Mouse (Mus musculus) spleen, postnatal 36 days (tissue): Measurements from ENCODE around the gene C2.

Experiments used
- DNase-seq, 2 experiments: peaks; one replicate each; pipeline ENCODE4 v3.0.0; 2022; ENCODE audit warnings: low spot score in 2 of 2, mixed read lengths in 1 of 2

C2 gene

DNA sequence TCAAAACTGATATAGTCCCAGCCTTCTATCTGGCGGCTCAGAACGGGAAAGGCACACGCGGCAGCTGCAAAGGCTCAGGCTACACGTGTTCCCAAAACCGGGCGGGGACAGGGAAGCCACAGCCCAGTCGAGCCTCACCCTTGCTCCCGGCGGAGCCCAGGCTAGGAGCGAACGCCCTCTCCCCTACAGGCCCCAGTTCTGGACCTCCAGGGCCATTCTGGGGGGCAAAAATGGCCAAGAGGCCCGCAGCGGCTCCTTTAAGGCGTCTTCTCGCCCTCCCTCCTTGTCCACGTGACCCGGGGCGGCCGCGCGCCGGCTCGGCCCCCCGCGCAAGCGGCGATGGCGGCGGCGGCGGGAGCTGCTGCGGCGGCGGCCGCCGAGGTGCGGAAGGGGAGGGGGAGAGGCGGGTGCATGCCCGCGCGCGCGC, at the start of gene C2, which contains the start of gene Ehmt2:
C2 (minus strand) TSS at position 106 of the 427 bp plus-strand sequence.
Ehmt2 (plus strand) TSS at position 310 of the 427 bp plus-strand sequence.
- DNase-seq: peak; percentile 75 to 82

DNA sequence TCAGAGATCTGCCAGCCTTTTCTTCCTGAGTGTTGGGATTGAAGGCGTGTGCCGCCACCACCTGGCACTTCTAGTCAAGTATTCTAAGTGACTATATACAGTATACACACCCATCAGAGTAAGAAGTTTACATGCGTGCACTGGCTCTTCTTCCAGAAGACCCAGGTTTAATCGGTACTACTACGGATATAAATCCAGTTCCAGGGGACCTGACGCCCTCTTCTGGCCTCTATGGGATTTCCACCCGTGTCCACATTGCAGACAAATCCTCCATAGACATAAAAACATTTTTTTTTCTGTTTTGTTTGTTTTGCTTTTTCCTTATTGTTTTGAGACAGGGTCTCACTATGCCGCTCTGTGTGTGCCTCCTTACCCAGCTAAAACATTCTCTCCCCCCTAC, 49.5 kb upstream of the C2 start:
- DNase-seq: no peak

DNA sequence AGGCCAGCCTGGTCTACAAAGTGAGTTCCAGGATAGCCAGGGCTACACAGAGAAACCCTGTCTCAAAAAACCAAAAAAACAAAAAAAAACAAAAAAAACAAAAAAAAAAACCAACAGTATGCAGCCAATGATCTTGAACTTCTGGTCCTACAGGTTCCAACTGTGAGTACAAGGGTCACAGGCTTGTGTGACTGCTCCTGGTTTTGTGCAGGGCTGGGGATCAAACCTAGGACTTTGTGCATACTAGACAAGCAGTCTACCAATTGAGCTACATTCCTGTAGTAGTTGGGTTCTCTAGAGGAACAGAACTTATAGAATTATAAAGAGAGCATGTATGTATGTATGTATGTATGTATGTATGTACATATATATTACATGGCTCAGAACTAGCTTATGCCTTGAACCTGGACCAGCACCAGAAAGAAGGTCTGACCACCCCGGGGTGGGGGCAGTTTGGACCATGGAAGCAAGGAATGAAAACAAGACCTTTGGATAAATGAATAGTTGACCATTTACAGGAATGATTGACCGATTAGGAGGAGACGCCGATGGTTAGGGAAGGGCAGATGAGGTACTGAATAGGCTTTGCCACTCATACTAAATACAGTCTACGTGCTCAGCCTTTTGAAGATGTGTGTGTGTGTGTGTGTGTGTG, 48.5 kb upstream of the C2 start:
- DNase-seq: no peak

DNA sequence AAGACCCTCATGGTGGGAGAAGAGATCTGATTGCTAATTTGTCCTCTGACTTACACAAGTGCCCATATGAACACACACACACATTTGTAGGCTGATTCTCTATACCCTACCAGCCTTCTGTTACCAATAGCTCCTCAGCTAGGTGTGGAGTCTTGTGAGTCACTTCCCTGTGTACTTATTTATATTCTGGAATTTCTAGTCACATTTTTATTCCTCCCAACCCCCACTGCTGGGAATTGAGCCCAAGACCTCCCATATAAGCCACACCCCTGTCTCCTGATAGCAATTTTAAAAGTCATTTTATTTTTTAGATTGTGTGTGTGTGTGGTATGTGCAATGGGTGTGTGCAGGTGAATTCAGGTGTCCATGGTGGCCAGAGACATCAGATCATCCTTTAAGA, 46.3 kb upstream of the C2 start:
- no peak for DNase-seq

DNA sequence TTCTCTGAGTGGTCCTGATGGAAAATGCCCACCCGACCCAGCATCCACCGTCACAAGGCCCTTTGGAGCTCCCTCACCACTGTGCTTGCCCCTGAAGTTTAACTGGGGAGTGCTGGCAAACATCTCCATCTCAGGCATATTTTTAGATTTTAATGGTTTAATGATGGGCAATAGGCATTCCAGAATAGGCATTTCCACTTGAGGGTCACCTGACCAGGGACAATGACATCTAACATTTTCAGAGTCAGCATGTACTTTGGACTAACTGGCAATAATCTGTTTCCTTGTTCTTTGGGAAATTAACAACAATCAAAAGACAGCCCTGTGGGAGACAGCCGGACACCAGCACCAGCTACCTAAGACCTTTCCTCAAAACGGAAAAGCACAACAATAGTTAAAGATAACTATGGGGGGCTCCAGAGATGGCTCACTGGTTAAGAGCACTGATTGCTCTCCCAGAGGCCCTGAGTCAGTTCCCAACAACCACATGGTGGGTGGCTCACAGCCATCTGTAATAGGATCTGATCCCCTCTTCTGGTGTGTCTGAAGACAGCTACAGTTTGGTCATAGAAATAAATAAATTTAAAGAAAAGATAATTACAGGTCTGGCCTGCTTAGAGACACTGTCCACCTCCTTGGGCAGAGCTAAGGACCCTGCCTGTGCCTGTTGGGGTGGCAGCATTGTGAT, 45.2 kb upstream of the C2 start:
- DNase-seq: no peak

DNA sequence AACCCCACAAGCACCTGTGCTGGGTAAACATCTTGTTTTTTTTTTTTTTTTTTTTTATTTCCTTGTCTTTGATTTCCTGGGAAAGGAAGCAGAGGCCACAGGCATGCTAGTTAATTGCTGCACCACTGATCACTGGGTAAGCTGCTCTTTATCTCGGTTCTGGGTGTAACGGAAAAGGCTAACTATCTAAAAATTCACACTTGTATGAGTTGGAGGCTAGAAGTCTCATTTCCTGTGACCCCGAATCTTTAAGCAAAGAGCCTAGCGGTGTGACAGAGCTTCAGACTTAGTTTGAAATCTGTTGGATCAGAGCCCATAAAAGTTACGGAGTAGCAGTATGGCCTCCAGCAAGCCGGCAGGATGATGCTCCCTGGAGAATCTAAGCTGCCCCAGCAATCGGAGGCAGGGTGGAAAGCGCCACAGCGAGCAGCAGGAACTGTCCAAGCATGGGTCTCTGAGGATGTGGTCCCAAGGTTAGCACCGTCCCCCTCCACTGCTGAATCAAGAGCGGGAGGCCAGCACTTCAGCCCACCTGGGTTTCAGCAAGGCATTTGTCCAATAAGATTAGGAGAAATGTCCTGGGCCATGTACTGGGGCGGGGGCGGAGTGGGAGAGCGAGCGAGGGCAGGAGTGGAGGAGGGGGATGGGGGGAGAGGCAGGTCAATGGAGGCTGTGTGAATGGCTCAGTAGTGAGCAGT, 43.4 kb upstream of the C2 start:
- DNase-seq: no peak

DNA sequence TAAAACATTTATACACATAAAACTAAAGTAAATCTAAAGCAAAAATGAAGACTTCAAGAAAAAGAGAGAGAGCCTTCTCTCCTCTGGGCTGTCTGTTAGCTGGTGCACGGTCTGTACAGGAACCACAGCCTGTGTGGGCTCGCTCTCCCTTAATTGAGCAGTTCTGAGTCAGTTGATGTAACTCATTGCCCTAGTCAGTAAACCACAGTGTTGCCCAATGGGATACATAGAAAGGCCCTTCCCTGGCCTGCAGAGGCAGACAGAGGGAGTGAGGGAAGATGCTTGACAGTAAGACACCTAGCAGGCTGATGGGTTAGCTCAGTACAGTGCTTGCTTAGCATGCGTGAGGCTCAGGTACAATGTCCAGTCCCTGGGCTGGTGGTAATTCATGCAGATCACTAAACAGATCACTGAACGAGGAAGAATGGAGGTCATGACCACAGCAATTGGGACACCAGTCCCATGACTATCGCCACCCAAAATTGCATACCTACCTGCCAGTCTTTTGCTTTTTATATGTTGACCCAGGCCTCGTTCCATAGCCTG, 40.0 kb upstream of the C2 start:
- no peak for DNase-seq

DNA sequence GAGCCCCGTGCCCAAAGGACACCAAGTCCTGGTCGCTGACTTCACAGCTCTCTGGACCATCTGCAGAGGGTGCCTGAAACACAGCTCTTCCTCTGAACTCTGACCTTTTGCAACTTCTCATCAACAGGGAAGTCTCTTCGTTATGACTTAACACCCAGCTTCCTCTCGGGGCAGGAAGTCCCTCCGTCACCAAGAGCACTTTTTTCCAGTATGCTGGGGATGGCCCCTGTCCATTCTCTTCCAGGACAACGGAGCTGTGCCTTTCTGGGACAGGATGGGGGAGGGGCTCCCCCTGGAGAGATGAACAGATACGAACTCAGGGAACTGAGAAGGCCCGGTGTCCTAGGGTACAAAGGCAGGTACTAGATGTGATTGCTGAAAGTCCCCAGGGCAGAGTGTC, 36.8 kb upstream of the C2 start:
- peak in 1 of 2 experiments; percentile 27 for DNase-seq

DNA sequence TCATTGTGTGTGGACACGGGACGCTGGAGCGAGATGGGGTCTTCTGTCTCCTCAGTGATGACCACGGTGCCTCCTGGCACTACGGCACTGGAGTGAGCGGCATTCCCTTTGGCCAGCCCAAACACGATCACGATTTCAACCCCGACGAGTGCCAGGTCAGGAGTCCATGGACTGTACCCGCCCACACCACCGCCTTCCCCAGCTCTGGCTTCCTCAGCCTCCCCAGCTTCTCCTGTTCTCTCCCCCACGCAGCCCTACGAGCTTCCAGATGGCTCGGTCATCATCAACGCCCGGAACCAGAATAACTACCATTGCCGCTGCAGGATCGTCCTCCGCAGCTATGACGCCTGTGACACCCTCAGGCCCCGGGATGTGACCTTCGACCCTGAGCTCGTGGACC, 36.0 kb upstream of the C2 start:
- no peak for DNase-seq

DNA sequence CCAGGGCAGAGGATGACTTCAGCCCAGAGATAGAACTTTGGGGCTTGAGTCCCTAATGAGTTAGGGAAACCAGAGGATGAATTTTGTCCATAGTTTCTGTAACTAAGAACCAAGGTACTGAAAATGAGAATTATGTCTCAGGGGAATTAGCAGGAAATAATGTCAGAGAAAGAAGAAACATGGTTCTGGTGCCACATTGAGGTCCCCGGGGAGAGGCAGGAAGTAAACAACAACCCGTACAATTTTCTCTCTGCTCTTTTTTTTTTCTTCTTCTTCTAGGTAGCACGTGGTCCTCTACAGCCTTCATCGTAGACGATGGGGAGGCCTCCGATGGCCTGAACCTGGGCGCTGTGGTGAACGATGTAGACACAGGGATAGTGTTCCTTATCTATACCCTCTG, 34.2 kb upstream of the C2 start:
- peak; percentile 60 to 72 for DNase-seq

DNA sequence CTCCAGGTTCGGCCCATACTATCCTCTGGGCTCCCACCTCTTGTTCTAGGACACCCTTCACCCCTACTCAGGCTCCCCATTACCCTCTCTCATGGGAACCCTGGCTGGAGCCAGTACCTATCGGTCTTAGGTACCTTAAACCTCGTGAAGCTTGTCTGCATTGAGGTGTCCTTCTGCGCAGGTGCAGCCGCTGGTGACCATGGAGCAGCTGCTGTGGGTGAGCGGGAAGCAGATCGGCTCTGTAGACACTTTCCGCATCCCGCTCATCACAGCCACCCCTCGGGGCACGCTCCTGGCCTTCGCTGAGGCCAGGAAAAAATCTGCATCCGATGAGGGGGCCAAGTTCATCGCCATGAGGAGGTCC, 33.7 kb upstream of the C2 start:
- DNase-seq: peak; percentile 48 to 52

DNA sequence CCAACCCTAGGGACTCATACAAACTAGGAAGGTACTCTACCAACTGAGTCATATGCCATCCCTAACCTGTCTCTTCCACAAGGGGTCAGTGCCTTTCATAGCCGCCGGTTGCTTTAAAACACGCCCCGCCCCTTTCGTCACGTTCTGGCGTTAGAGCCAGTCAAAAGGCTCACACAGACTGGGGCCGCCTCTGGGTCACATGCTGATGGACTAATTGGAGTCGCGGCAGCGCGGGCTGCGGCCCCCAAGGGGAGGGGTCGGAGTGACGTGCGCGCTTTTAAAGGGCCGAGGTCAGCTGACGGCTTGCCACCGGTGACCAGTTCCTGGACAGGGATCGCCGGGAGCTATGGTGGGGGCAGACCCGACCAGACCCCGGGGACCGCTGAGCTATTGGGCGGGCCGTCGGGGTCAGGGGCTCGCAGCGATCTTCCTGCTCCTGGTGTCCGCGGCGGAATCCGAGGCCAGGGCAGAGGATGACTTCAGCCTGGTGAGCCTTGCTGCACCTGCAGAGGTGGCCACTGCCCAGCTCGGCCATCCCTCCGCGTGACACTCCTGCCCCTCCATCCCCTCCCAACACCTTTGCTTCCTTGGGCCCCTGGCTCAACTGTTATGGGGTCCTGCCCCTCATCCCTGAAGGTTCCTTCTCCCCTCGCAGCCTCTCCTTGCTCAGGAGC, 33.1 kb upstream of the C2 start, which contains the start of gene Neu1:
Neu1 (plus strand) TSS at position 193 of the 674 bp plus-strand sequence.
- DNase-seq: peak; percentile 98

DNA sequence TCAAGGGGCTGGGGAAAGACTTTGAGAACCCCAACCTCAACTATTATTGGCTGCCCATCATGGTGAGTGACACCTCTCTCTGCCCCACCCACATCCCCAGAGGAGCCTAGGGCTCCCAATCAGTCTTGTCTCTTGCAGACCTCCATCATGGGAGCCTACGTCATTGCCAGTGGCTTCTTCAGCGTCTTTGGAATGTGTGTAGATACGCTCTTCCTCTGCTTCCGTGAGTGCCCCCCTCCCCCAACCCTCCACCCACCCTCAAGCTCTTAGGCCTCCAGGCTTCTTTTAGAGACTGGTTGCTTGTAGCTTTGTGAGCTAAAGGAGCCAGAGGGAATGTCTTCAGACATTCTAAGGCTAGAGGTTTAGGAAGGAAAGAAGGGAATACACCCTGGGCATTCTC, 30.8 kb upstream of the C2 start:
- no peak for DNase-seq

DNA sequence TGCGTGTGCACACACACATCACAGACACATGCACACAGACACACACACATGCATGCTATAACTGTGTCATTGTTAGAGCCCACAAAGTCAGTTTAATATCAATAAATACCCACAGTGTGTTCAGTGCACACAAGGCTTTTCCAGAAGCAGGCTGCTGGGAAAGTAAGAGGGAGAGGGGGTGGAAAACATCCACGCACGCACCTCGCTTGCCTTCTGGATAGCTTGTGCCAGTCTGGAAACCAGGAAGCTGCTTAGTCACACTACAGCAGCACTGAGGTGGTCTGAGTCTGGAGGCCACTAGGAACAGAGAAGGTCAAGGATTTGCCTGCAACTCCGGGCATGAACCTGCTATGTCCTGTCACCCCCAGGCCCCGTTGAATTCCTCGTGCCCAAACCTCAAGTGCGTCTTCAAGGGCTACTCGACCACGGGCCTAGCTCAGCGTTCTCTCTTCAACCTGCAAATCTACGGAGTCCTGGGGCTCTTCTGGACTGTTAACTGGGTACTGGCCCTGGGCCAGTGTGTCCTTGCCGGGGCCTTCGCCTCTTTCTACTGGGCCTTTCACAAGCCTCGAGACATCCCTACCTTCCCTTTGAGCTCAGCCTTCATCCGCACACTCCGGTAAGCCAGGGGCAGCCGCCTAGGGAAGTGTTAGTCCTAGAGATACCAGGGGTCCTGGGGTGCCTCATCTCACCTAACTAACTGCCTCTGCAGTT, 29.4 kb upstream of the C2 start:
- no peak for DNase-seq

DNA sequence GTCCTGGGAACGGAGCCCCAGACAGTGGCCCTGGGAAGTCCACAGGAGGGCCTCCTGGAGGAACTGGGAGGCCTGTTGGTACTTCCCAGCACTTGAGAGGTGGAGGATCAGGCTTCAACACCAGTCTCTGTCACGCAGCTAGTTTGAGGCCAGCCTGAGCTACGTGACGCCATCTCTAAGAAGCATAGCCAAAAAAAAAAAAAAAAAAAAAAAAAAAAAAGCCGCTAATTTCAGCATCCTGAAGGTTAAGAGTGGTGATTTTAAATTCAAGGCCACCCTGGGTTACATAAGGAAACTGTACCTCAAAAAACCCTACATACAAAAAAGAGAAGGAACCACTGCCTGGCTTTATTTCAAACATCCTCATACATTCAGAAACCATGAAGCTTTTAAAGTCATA, 26.2 kb upstream of the C2 start:
- DNase-seq: no peak

DNA sequence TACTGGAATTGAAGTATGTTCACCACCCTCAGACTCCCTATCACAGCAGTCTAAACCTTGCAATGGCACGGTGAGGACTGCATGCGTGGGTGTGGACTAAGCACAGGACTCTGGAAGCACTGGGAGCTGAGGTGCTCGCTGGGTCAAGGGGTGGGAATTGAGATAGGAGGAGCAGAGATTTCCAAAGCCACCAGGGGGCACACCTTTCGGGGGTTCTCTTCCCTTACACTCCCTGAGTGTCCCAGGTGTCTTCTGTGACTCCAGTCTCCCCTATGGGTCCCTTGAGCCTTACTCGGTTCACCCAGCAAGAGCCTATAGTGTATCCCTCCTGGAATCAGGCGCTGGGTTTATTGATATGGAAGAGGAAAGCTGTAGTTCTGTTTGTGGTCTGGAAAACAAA, 24.9 kb upstream of the C2 start:
- DNase-seq: no peak

DNA sequence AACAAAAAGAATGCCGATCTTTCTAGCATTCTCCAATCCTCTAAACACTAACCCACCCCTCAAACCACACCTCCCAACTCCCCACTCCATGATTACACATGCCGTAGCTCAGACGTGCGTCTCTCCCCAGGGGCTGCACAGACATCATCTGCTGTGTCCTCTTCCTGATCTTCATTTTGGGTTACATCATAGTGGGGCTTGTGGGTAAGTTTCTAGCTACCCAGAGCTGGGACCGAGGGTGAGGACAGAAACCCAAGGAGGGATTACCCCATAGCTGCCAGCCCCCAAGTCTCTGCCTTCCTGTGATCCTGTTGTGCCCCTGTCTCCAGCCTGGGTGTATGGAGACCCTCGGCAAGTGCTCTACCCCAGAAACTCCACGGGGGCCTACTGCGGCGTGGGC, 19.1 kb upstream of the C2 start:
- DNase-seq: no peak

DNA sequence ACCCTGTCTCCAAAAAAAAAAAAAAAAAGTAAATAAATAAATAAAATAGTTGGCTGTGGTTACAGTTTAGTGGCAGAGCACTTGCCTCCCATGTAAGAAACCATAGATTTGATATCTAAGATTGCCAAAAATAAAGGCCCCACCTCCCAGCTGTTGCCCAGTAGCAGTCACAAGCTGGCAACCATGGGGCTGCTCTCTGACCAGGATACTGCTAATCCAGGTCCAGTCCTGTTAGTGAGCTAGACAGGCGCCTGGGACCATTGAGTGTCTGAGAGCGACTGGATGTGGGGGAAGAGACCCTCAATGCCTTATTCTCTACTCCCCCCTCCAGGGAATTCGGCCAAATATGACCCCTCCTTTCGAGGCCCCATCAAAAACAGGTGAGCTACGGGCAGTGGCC, 18.3 kb upstream of the C2 start:
- DNase-seq: no peak

DNA sequence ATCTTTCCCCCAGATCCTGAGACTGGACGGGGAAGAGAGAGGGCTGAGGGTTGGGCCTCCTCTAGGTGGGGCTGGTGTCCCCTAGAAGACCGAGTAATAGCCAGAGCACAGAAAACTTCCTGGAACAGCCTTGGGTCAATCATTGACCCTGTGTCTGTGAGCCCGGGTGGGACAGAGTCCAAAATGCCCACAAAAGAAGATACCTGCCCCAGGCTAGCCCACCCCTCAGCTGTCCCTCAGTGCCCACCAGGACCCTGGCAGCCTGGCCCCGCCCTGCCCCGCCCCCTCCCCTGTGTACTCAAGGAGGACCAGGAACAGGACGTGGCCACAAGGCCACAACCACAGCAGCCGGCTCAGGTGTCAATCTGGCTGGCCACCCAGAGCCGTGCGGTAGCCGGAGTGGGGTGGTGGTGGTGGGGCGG, 17.4 kb upstream of the C2 start:
- no peak for DNase-seq

DNA sequence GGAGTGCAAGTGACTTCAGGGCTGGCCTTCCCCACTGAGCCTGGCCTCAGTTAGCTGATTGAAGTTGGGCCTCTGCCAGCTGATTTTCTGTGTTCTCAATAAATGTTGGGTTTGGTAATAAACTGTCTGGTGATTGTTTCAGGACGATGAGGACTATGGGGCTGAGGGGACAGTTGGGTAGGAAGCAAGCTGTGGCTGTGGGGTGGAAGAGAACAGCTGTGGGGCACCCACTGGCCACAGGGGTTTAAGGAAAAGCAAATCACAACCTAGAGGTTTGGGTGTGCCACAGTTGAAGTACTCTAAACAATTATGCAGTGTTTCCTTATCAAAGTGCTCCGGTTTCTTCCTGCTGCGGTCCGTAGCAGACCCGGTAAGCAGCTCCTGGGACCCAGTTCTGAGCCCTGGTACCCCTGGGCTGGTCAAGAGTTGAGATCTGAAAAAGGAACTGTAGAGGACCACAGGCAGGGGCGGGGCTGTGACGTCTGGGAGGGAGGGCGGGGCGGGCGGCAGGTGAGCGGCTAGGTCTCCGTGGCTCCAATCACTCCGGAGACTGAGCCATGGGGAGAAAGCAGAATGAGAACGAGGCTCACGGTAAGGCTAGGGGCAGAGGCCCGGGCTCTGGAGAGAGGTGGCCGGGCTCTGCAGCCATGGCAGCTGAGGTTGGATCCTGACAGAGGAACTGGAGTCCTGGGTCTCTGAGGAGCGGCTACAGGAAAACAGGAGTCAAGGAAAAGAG, 16.0 kb upstream of the C2 start, which contains the start of gene Slc44a4:
Slc44a4 (plus strand) TSS at position 537 of the 736 bp plus-strand sequence.
- no peak for DNase-seq

DNA sequence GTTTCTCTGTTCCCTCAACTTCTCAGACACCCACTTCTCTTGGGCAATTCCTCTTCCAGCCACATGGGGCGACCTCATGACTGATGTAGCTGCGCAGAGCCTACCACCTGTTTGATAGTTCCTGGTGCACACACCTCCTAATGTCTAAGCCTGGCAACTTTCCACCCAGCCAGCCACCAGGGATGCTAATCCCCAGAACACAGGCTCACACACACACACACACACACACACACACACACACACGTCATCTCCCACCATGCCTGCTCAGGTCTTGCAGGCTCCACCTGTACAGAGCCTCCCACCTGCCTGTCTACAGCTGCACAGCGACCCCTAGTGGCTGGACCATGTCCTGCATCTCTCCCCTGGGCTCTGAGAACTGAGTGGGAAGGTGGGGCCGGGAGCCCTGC, 13.9 kb upstream of the C2 start:
- DNase-seq: peak; percentile 74 to 76
